Mouse (Mus musculus): Measurements from ENCODE around the gene Lix1l. TPM values are rescaled to one million over a fixed set of nuclear protein-coding genes. Genes with fewer than 3 reads are reported as not detected.
A peak's percentile ranks its signal among the peaks of the same experiment; 100 is the strongest.

Lix1l gene
- polyA plus RNA-seq, 1 experiment from 2014 or later, result 6.4 TPM

- Histone ChIP-seq H3K4me3 (peak overlapping the region; percentile 63), H3K4me2 (replicated peaks) (peak overlapping the region; percentile 75), H3K27me3 (no peaks in the 10 kb centered on the region), H3K4me1 (peaks cover 62% of the 10 kb centered on the region), H3K36me3 (peaks cover 18% of the 10 kb centered on the region), H3K27ac (replicated peaks) (no peak overlapping the region), H3K9me3 (no peaks in the 10 kb centered on the region), H3K9ac (replicated peaks) (no peak overlapping the region; the same call in 1 of the 2 replicates)
- no peak for ATAC-seq (replicated peaks)
- 90% methylated on average over 12 of the region's 12 CpGs for whole genome bisulfite sequencing
These were observed 41.5 kb upstream of the Lix1l start for GRCm38 (mm10) chr3:96559398-96559910.

GRCm38 (mm10) chr3:96559911-96560850 is 40.8 kb upstream of the Lix1l start:
- peaks cover 56% of the 10 kb centered on the region for H3K4me1 ChIP-seq

GRCm38 (mm10) chr3:96560881-96561668 is 39.9 kb upstream of the Lix1l start:
- H3K4me1 ChIP-seq, result peaks cover 47% of the 10 kb centered on the region
- no peak overlapping the region for H3K9ac ChIP-seq (replicated peaks)

More at GRCm38 (mm10) chr3:96559911-96560850, 40.8 kb upstream of the Lix1l start:
- H3K4me3 ChIP-seq, result peak overlapping the region; percentile 63
- peaks cover 18% of the 10 kb centered on the region for H3K36me3 ChIP-seq
- H3K4me2 ChIP-seq (replicated peaks), result peak overlapping the region; percentile 75
- H3K27ac ChIP-seq (replicated peaks), result no peak overlapping the region
- WGBS, result 88% methylated on average over 23 of the region's 23 CpGs
- H3K9ac ChIP-seq (replicated peaks), result no peak overlapping the region; the same call in 1 of the 2 replicates
- no peak for ATAC-seq (replicated peaks)
- H3K9me3 ChIP-seq, result no peaks in the 10 kb centered on the region
- H3K27me3 ChIP-seq, result no peaks in the 10 kb centered on the region

GRCm38 (mm10) chr3:96561946-96562681 is 38.8 kb upstream of the Lix1l start:
- ATAC-seq (replicated peaks), result no peak
- Histone ChIP-seq H3K27me3 (no peaks in the 10 kb centered on the region), H3K4me1 (peaks cover 38% of the 10 kb centered on the region), H3K9ac (replicated peaks) (no peak overlapping the region), H3K4me3 (no peak overlapping the region), H3K36me3 (peaks cover 18% of the 10 kb centered on the region), H3K9me3 (no peaks in the 10 kb centered on the region), H3K4me2 (replicated peaks) (no peak overlapping the region), H3K27ac (replicated peaks) (peak overlapping the region; percentile 4)
- 58% methylated on average over 10 of the region's 10 CpGs for WGBS

More at GRCm38 (mm10) chr3:96560881-96561668, 39.9 kb upstream of the Lix1l start:
- Histone ChIP-seq H3K4me3 (peak overlapping the region; percentile 63), H3K9me3 (no peaks in the 10 kb centered on the region), H3K27me3 (no peaks in the 10 kb centered on the region), H3K4me2 (replicated peaks) (peak overlapping the region; percentile 75), H3K36me3 (peaks cover 18% of the 10 kb centered on the region), H3K27ac (replicated peaks) (no peak overlapping the region)
- ATAC-seq (replicated peaks), result no peak
- 90% methylated on average over 9 of the region's 9 CpGs for WGBS

GRCm38 (mm10) chr3:96563267-96563666 is 37.7 kb upstream of the Lix1l start:
- Histone ChIP-seq H3K9me3 (no peaks in the 10 kb centered on the region), H3K9ac (replicated peaks) (no peak overlapping the region), H3K4me1 (peaks cover 36% of the 10 kb centered on the region), H3K4me3 (no peak overlapping the region), H3K27ac (replicated peaks) (no peak overlapping the region), H3K27me3 (no peaks in the 10 kb centered on the region), H3K4me2 (replicated peaks) (no peak overlapping the region), H3K36me3 (peaks cover 18% of the 10 kb centered on the region)
- 95% methylated on average over 8 of the region's 8 CpGs for WGBS
- ATAC-seq (replicated peaks), result no peak

- 82% methylated on average over 10 of the region's 10 CpGs for WGBS
- peaks cover 18% of the 10 kb centered on the region for H3K36me3 ChIP-seq
- H3K9me3 ChIP-seq, result no peaks in the 10 kb centered on the region
- H3K27ac ChIP-seq (replicated peaks), result 0 out of 2 replicates have a peak overlapping the region, but pooled peaks have one; percentile 15
- no peak overlapping the region for H3K9ac ChIP-seq (replicated peaks)
- no peak overlapping the region for H3K4me2 ChIP-seq (replicated peaks)
- ATAC-seq (replicated peaks), result no peak
- H3K27me3 ChIP-seq, result no peaks in the 10 kb centered on the region
- H3K4me1 ChIP-seq, result peaks cover 29% of the 10 kb centered on the region
- H3K4me3 ChIP-seq, result no peak overlapping the region
These were observed 36.9 kb upstream of the Lix1l start for GRCm38 (mm10) chr3:96563911-96564632.

- Histone ChIP-seq H3K27ac (replicated peaks) (0 out of 2 replicates have a peak overlapping the region, but pooled peaks have one; percentile 15), H3K27me3 (no peaks in the 10 kb centered on the region), H3K4me3 (no peak overlapping the region), H3K36me3 (peaks cover 18% of the 10 kb centered on the region), H3K9ac (replicated peaks) (no peak overlapping the region), H3K4me2 (replicated peaks) (no peak overlapping the region), H3K4me1 (peaks cover 23% of the 10 kb centered on the region), H3K9me3 (no peaks in the 10 kb centered on the region)
- WGBS, result 82% methylated on average over 7 of the region's 7 CpGs
- ATAC-seq (replicated peaks), result no peak
These were observed 36.3 kb upstream of the Lix1l start for GRCm38 (mm10) chr3:96564633-96565032.

- no peak overlapping the region for H3K27ac ChIP-seq (replicated peaks)
- H3K27me3 ChIP-seq, result no peaks in the 10 kb centered on the region
- WGBS, result 97% methylated on average over 3 of the region's 3 CpGs
- no peak overlapping the region for H3K4me3 ChIP-seq
- H3K9me3 ChIP-seq, result no peaks in the 10 kb centered on the region
- H3K4me2 ChIP-seq (replicated peaks), result no peak overlapping the region
- peaks cover 13% of the 10 kb centered on the region for H3K36me3 ChIP-seq
- ATAC-seq (replicated peaks), result no peak
- no peak overlapping the region for H3K9ac ChIP-seq (replicated peaks)
- H3K4me1 ChIP-seq, result peaks cover 19% of the 10 kb centered on the region
These were observed 35.8 kb upstream of the Lix1l start for GRCm38 (mm10) chr3:96565105-96565504.

- 0 out of 2 replicates have a peak, but pooled peaks cover 2% of the 10 kb centered on the region for H3K4me1 ChIP-seq
- no peaks in the 10 kb centered on the region for H3K9me3 ChIP-seq
- 83% methylated on average over 8 of the region's 8 CpGs for whole genome bisulfite sequencing
- H3K36me3 ChIP-seq, result no peaks in the 10 kb centered on the region
- no peak overlapping the region for H3K4me2 ChIP-seq (replicated peaks)
- no peak overlapping the region for H3K27ac ChIP-seq (replicated peaks)
- no peak overlapping the region for H3K9ac ChIP-seq (replicated peaks)
- no peak for ATAC-seq (replicated peaks)
- no peaks in the 10 kb centered on the region for H3K27me3 ChIP-seq
- H3K4me3 ChIP-seq, result no peak overlapping the region
These were observed 34.1 kb upstream of the Lix1l start for GRCm38 (mm10) chr3:96566661-96567450.

GRCm38 (mm10) chr3:96568605-96569004 is 32.3 kb upstream of the Lix1l start:
- no peaks in the 10 kb centered on the region for H3K36me3 ChIP-seq
- H3K27me3 ChIP-seq, result no peaks in the 10 kb centered on the region
- no peak overlapping the region for H3K27ac ChIP-seq (replicated peaks)
- H3K4me1 ChIP-seq, result no peaks in the 10 kb centered on the region
- H3K9me3 ChIP-seq, result no peaks in the 10 kb centered on the region
- H3K4me2 ChIP-seq (replicated peaks), result no peak overlapping the region
- H3K4me3 ChIP-seq, result no peak overlapping the region
- ATAC-seq (replicated peaks), result no peak
- WGBS, result 83% methylated on average over 8 of the region's 8 CpGs
- no peak overlapping the region for H3K9ac ChIP-seq (replicated peaks)
